Mouse (Mus musculus) forebrain, embryonic 12.5 days (tissue): Measurements from ENCODE around the gene Stk38. TPM values are rescaled to one million over a fixed set of nuclear protein-coding genes. Genes with fewer than 3 reads are reported as not detected.
A peak's percentile ranks its signal among the peaks of the same experiment; 100 is the strongest.

Source experiments
- ATAC-seq: fragments of 200-750 bp; cut with Nextera tagmentation; 2 replicates; pipeline ENCODE4 v1.8.0; 2017; ENCODE audit warnings: moderate TSS enrichment; ENCODE audit not compliant: low FRiP score
- H3K27ac ChIP-seq: fragments of 300-500 bp; sonication (generic); 2 replicates; pipeline ENCODE4 v1.5.1; 2016; ENCODE audit warnings: mild to moderate bottlenecking
- H3K27me3 ChIP-seq: fragments of 300-500 bp; sonication (generic); 2 replicates; pipeline ENCODE4 v1.6.1; 2016; ENCODE audit warnings: mild to moderate bottlenecking
- H3K36me3 ChIP-seq: fragments of 300-500 bp; sonication (generic); replicated peaks from 2 replicates; pipeline ENCODE4 v1.6.1; 2016; ENCODE audit warnings: mild to moderate bottlenecking
- H3K4me1 ChIP-seq: fragments of 300-500 bp; sonication (generic); 2 replicates; pipeline ENCODE4 v1.6.1; 2016
- H3K4me2 ChIP-seq: fragments of 300-500 bp; sonication (generic); 2 replicates; pipeline ENCODE4 v1.6.1; 2016; ENCODE audit warnings: mild to moderate bottlenecking, moderate library complexity
- H3K4me3 ChIP-seq: fragments of 300-500 bp; sonication (generic); replicated peaks from 2 replicates; pipeline ENCODE4 v1.5.1; 2016; ENCODE audit warnings: mild to moderate bottlenecking
- H3K9ac ChIP-seq: fragments of 300-500 bp; sonication (generic); 2 replicates; pipeline ENCODE4 v1.6.1; 2016; ENCODE audit warnings: mild to moderate bottlenecking
- H3K9me3 ChIP-seq: fragments of 300-500 bp; sonication (generic); 2 replicates; pipeline ENCODE4 v1.6.1; 2016
- WGBS: fragments of 180-500 bp; shearing (Covaris S2); methylation state at CpG from one replicate; pipeline ENCODE4 v1.1.7; 2016; 5-methylcytosine and 5-hydroxymethylcytosine counted together
- polyA plus RNA-seq: library from polyadenylated mRNA; unstranded; fragments of >200 nt; fragmentation: Nextera tagmentation; extraction: Ambion mirVana; gene quantifications from 2 replicates; pipeline ENCODE4 v1.2.1, GENCODE M21; 2016

Gene Stk38
- polyA plus RNA-seq, 1 experiment from 2014 or later = 149 TPM

DNA sequence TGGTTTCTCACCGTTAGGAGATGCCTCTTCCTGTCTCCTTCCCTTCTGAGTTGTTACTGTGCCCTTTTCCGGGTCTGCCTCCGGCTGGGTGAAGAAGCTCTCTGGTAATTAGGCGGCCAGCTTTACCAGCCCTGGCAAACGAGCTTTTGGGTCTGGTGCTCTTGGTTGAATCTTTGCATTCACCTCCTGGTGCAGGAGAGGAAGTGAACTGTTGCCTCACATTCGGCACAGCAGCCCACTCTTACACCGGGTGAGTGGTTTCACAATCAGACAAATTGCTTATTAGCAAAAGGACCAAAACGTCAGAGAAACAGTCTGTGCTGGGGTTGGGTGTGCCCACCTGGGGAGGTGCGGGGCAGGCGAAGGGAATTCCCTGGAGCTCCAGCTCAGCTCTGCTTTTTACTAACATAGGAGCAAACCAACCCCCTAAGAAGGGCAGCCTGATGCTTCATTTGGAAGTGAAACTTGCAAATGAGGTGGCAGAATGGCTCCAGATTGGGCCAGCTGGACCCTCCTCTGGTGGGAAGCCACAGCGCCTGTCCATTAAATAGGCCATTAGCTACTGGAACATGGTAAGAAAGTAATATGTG lies 40.7 kb downstream of the Stk38 start:
- no peak overlapping the region for H3K4me2 ChIP-seq
- no peak for ATAC-seq
- H3K27ac ChIP-seq = no peak overlapping the region
- no peaks in the 10 kb centered on the region for H3K9me3 ChIP-seq
- no peaks in the 10 kb centered on the region for H3K4me1 ChIP-seq
- H3K4me3 ChIP-seq = no peak overlapping the region
- WGBS = 84% methylated on average over 11 of the region's 11 CpGs
- peaks cover 99% of the 10 kb centered on the region for H3K36me3 ChIP-seq
- H3K27me3 ChIP-seq = no peaks in the 10 kb centered on the region
- no peak overlapping the region for H3K9ac ChIP-seq

GRCm38 (mm10) chr17:28961596-28961995 lies 46.2 kb downstream of the Stk38 start:
- H3K36me3 ChIP-seq = peaks cover 78% of the 10 kb centered on the region

GRCm38 (mm10) chr17:28960597-28960996 lies 47.2 kb downstream of the Stk38 start:
- Histone ChIP-seq H3K36me3 (peaks cover 72% of the 10 kb centered on the region), H3K9ac (no peak overlapping the region), H3K9me3 (no peaks in the 10 kb centered on the region), H3K4me2 (no peak overlapping the region), H3K27me3 (no peaks in the 10 kb centered on the region), H3K4me3 (no peak overlapping the region), H3K4me1 (no peaks in the 10 kb centered on the region), H3K27ac (no peak overlapping the region)
- WGBS = 82% methylated on average over 10 of the region's 10 CpGs
- ATAC-seq = no peak

More at GRCm38 (mm10) chr17:28961596-28961995, 46.2 kb downstream of the Stk38 start:
- 93% methylated on average over 10 of the region's 10 CpGs for WGBS
- Histone ChIP-seq H3K27me3 (no peaks in the 10 kb centered on the region), H3K4me2 (no peak overlapping the region), H3K4me3 (no peak overlapping the region), H3K9ac (no peak overlapping the region), H3K4me1 (no peaks in the 10 kb centered on the region), H3K9me3 (no peaks in the 10 kb centered on the region), H3K27ac (no peak overlapping the region)
- no peak for ATAC-seq

DNA sequence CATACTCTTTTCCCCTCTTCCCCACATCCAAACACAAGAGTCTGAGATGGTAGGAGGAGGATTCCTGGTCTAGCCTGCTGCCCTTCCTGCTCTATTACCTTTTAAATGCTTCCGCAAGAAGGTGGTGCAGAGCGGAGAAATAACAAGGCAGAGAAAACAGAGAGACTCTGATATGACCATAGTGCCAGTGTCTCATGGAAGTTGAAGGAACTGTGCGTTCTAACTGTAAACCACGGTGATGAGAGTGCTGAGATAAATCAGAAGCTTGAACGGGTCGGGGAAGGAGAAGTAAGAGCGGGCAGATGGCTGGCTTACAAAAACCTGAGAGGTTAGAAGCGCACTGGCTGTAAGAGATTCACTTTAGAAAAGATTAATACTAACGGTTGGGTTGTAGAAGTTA lies 53.4 kb downstream of the Stk38 start:
- Histone ChIP-seq H3K4me2 (peak overlapping the region; percentile 77; the same call in 1 of the 2 replicates), H3K27ac (no peak overlapping the region), H3K4me3 (no peak overlapping the region), H3K27me3 (no peaks in the 10 kb centered on the region), H3K36me3 (peaks cover 19% of the 10 kb centered on the region; the same call in 1 of the 2 replicates), H3K4me1 (peaks cover 26% of the 10 kb centered on the region), H3K9me3 (no peaks in the 10 kb centered on the region), H3K9ac (no peak overlapping the region)
- ATAC-seq = no peak
- 97% methylated on average over 9 of the region's 9 CpGs for WGBS

DNA sequence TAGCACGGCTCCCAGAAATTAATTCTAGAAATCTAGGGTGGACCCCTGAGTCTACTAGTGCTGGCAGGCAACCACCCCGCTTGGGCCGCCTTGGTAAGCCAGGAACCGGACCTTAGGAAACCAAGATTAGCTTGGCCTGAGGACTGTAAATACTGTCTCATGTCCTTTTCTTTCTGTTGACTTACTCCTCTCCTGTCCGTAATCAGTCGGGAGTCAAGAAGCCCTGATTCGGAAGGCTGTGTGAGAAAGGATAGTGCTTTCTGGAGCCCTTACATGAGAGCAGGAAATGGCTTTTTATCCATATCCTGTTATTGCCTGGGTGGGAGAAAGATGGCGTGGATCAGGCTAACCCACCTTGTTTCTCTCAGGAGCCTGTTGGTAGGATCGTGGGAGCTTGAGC lies 54.5 kb downstream of the Stk38 start:
- peaks cover 12% of the 10 kb centered on the region; the same call in 1 of the 2 replicates for H3K36me3 ChIP-seq
- no peaks in the 10 kb centered on the region for H3K27me3 ChIP-seq
- H3K4me1 ChIP-seq = peaks cover 26% of the 10 kb centered on the region
- 40% methylated on average over 9 of the region's 9 CpGs for WGBS
- H3K27ac ChIP-seq = 0 out of 2 replicates have a peak overlapping the region, but pooled peaks have one; percentile 97
- peak overlapping the region; percentile 81 for H3K4me3 ChIP-seq
- H3K4me2 ChIP-seq = peak overlapping the region; percentile 77
- ATAC-seq = no peak
- H3K9ac ChIP-seq = peak overlapping the region; percentile 90
- H3K9me3 ChIP-seq = no peaks in the 10 kb centered on the region

DNA sequence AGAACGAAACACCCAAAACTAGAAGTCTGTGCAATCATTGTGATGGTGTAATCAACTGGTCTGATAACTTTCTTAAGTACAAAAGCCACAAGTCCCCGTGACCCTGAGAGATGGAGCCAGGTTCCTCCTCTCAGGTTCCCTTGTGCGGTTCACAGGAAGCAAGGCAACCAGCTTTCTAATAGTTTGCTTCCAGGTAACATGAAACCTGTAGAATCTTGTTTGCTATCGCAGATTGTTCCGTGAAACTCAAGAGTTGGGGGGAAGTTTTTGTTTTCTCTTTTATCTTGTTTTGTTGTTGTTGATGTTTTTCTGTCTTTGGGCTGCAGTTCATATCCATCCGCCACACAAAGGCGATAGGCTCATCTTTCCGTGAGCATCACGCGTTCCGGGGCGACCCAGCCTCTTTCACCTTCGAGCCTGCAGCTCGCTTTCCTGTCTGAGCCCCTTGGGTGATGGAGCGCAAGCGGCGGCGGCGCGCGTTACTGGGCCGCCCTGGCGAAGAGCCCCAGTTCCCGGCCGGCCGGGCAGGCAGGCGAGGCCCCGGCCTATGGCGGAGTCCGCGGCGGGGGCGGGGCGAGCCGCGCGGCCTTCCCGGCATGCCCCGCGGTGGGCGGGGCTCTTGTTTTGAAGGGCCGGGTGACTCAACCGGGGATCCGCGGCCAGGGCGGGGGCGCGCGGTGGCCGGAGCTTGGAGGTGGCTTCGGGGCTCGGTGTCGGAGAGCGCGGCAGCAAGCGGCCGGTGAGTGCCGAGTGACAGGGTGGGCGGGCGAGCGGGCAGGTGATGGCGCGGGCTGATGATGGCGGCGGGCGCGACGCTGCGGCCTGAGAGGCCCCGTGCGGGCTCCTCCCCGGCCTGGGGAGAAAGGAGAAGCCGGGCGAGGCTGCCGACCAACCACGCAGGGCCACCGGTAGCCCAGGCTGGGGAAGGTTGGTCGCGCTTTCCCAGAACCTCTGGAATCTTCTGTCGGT lies 55.7 kb downstream of the Stk38 start, which contains the start of gene Kctd20:
TSS of gene Kctd20 (plus strand) at position 120 of the 969 bp plus-strand sequence.
- Histone ChIP-seq H3K4me3 (peak within 1 kb of the TSS; percentile 81), H3K9ac (peak within 1 kb of the TSS; percentile 90), H3K36me3 (0 out of 2 replicates have a peak, but pooled peaks cover 5% of the 10 kb centered on the region), H3K4me2 (peak within 1 kb of the TSS; percentile 77), H3K4me1 (peaks cover 26% of the 10 kb centered on the region), H3K9me3 (0 out of 2 replicates have a peak, but pooled peaks cover 5% of the 10 kb centered on the region), H3K27me3 (no peaks in the 10 kb centered on the region), H3K27ac (peak within 1 kb of the TSS; percentile 97)
- under 1% methylated on average over 71 of the region's 80 CpGs for WGBS
- peak; percentile 93 for ATAC-seq

DNA sequence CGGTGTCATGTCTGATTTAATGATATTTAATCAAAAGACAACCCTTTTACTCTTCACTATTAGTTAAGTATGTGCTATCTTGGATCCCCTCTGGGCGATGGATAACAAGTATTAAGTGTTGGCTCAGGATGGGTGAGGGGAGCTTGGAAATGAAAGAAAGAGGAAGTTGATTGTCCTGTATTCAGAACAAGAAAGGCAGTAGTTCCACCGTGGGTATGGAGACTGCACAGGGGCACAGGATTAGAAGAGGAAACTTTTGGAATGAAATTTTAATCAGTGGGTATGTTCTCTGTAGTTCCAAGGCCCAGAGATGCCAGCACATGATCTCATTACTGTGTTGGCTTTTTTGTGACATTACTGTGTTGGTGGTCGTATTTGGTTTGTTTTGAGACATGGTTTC lies 57.0 kb downstream of the Stk38 start:
- Histone ChIP-seq H3K27ac (no peak overlapping the region), H3K9me3 (0 out of 2 replicates have a peak, but pooled peaks cover 5% of the 10 kb centered on the region), H3K4me2 (no peak overlapping the region), H3K9ac (no peak overlapping the region), H3K4me3 (no peak overlapping the region), H3K27me3 (no peaks in the 10 kb centered on the region), H3K36me3 (no peaks in the 10 kb centered on the region), H3K4me1 (peaks cover 26% of the 10 kb centered on the region)
- 78% methylated on average over 4 of the region's 4 CpGs for WGBS
- no peak for ATAC-seq

DNA sequence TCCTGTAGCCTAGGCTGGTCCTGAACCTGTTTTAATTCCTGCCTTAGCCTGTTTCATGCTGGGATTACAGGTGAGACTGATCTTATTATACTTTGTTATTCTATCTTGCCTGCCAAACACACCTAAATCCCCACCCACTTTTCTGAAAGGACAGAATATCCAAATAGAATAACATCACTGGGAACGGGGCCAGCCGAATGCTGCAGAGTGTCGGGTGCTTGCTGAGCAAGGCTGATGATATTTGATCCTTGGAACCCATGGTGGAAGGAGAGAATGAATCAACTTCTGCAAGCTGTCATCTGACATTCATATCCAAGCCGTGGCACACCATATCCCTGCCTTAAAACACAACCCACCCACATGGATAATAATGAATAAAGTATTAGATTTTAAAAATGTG lies 59.1 kb downstream of the Stk38 start:
- Histone ChIP-seq H3K36me3 (no peaks in the 10 kb centered on the region), H3K27me3 (no peaks in the 10 kb centered on the region; the same call in 1 of the 2 replicates), H3K4me3 (no peak overlapping the region), H3K4me1 (peaks cover 18% of the 10 kb centered on the region), H3K4me2 (no peak overlapping the region), H3K9ac (no peak overlapping the region; the same call in 1 of the 2 replicates), H3K27ac (no peak overlapping the region), H3K9me3 (0 out of 2 replicates have a peak, but pooled peaks cover 5% of the 10 kb centered on the region)
- ATAC-seq = no peak
- 78% methylated on average over 4 of the region's 4 CpGs for WGBS

DNA sequence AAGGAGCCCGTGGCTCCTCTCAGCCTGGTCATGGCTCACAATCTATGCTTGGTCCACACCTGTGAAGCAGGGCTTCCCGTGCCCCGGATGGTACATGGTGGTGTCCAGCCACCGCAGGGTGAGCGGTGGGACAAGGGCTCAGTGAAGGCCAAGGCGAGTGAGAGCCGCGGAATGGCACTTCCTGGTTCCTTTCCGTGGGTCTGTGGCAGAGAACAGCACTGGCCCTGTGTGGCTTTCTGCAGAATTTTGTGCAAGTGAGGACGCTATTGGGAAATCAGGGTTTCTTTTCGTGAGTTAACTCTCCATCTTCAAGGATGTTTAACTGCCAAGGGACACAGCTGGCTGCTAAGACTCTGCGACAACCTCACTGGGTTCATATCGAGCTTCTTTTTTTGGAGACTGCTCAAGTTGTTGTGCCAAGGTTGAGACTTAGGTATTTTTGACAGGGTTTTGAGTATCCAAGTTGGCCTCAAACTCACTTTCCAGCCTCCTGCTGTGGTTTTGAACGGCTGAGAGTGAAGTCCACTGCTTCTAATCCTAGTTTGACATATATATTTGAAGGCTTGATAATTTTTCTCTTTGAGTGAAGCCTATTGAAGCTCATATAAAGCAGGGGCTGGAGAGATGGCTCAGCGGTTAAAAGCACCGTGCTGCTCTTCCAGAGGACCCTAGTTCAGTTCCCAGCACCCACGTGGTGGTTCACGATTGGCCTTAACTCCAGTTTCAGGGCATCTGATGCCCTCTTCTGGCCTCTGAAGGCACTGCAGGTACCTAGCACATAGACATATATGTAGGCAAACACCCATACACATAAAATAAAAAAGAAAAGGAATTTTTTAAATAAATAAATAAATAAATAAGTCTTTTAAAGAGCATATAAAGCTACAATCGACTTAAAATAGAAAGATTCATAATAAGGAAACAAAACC lies 60.5 kb downstream of the Stk38 start:
- H3K4me1 ChIP-seq = peaks cover 11% of the 10 kb centered on the region
- H3K4me2 ChIP-seq = no peak overlapping the region
- no peaks in the 10 kb centered on the region; the same call in 1 of the 2 replicates for H3K27me3 ChIP-seq
- 0 out of 2 replicates have a peak, but pooled peaks cover 5% of the 10 kb centered on the region for H3K9me3 ChIP-seq
- 93% methylated on average over 19 of the region's 19 CpGs for WGBS
- no peaks in the 10 kb centered on the region for H3K36me3 ChIP-seq
- H3K27ac ChIP-seq = no peak overlapping the region
- no peak overlapping the region for H3K9ac ChIP-seq
- no peak overlapping the region for H3K4me3 ChIP-seq
- ATAC-seq = no peak

DNA sequence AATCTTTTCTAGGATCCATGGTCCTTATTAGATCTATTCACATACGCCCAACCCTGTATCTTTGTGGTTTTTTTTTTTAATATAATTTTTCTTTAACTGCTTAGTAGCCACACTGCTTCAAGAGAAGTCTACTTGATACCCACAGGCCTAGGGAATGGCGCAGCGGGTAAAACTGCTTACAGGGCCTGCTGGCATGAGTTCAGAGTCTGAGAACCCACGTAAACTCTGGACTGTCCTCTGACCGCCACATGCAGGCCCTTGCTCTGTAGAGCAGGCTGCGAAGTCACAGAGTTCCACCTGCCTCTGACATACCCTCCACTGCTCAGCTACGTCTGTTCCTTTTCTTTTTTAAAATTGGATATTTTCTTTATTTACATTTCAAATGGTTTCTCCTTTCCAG lies 63.3 kb downstream of the Stk38 start:
- Histone ChIP-seq H3K4me3 (no peak overlapping the region), H3K27me3 (no peaks in the 10 kb centered on the region; the same call in 1 of the 2 replicates), H3K9me3 (0 out of 2 replicates have a peak, but pooled peaks cover 5% of the 10 kb centered on the region), H3K36me3 (no peaks in the 10 kb centered on the region), H3K27ac (no peak overlapping the region), H3K4me2 (no peak overlapping the region), H3K9ac (no peak overlapping the region), H3K4me1 (no peaks in the 10 kb centered on the region)
- WGBS = 91% methylated on average over 7 of the region's 7 CpGs
- no peak for ATAC-seq

DNA sequence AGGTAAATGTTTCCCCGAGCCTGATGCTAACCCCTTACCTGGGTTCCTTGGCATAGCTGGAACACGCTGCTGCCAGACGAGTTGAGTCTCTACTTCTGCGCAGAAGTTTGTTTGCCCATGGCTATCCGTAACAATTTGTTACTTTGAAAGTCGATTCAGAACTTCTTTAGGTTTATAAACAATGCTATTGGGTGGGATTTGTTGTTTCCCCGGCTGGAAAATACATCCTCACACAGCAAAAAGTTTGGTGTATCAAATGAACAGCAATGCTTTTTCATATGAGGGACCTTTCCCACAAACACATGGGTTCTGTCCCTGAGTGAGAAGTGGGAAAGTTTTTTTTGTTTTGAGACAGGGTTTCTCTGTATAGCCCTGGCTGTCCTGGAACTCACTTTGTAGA lies 64.1 kb downstream of the Stk38 start, which contains the start of gene Pxt1:
TSS of gene Pxt1 (minus strand) at position 101 of the 400 bp plus-strand sequence.
- Histone ChIP-seq H3K9me3 (0 out of 2 replicates have a peak, but pooled peaks cover 5% of the 10 kb centered on the region), H3K27ac (no peak within 1 kb of the TSS), H3K4me3 (no peak within 1 kb of the TSS), H3K27me3 (no peaks in the 10 kb centered on the region; the same call in 1 of the 2 replicates), H3K4me2 (no peak within 1 kb of the TSS), H3K9ac (no peak within 1 kb of the TSS), H3K4me1 (no peaks in the 10 kb centered on the region), H3K36me3 (no peaks in the 10 kb centered on the region)
- ATAC-seq = no peak
- WGBS = 92% methylated on average over 7 of the region's 7 CpGs
